25 mouse cellular contexts compared by ENCODE assay signal in genomic region chr9:21138386-21138785, GRCm38 (mm10).
"Had no signal": no experiment of that assay in that cellular context is flagged by ENCODE, and none has a peak within 500 bp of the region (broad histone marks: within the 10 kb centered on the region; RNA-seq: fewer than 3 reads in every experiment).

No protein-coding gene starts in this region.

- H3K9me3 ChIP-seq: heart, embryonic 13.5 days; heart, embryonic 15.5 days; hindbrain, embryonic 13.5 days; hindbrain, embryonic 15.5 days; kidney, embryonic 15.5 days; limb, embryonic 13.5 days; limb, embryonic 15.5 days had no signal

- H3K27me3 ChIP-seq: heart, embryonic 13.5 days; heart, embryonic 15.5 days; hindbrain, embryonic 13.5 days; hindbrain, embryonic 15.5 days; kidney, embryonic 15.5 days; limb, embryonic 13.5 days; limb, embryonic 15.5 days had no signal

- H3K4me2 ChIP-seq: heart, embryonic 11.5 days; heart, embryonic 13.5 days; heart, embryonic 15.5 days; hindbrain, embryonic 13.5 days; hindbrain, embryonic 15.5 days; kidney, embryonic 15.5 days; limb, embryonic 13.5 days; limb, embryonic 15.5 days had no signal

- H3K4me1 ChIP-seq: hindbrain, embryonic 13.5 days; hindbrain, embryonic 15.5 days; limb, embryonic 13.5 days; limb, embryonic 15.5 days had no signal

- H3K27ac ChIP-seq: heart, adult 2 months; heart, embryonic 13.5 days; heart, embryonic 15.5 days; hindbrain, embryonic 13.5 days; hindbrain, embryonic 15.5 days; hindbrain, postnatal 0 days; kidney, embryonic 15.5 days; kidney, postnatal 0 days; limb, embryonic 13.5 days; limb, embryonic 15.5 days; liver, embryonic 14.5 days had no signal

- DNase-seq: gastrocnemius, postnatal 14 days; gastrocnemius, postnatal 36 days; heart, adult 2 months; heart, postnatal 14 days; heart, postnatal 36 days; kidney, adult 11 months; kidney, adult 2 months; kidney, adult 9 months; kidney, postnatal 14 days; kidney, postnatal 36 days; layer of hippocampus, adult 9-11 months; layer of hippocampus, postnatal 36 days; left cerebral cortex, postnatal 4 days had no signal

- H3K9ac ChIP-seq: heart, embryonic 13.5 days; heart, embryonic 15.5 days; hindbrain, embryonic 13.5 days; hindbrain, embryonic 15.5 days; kidney, embryonic 15.5 days; limb, embryonic 13.5 days; limb, embryonic 15.5 days; liver, embryonic 14.5 days had no signal

- ATAC-seq: hindbrain, postnatal 0 days; intestine, embryonic 16.5 days had no signal

- H3K4me3 ChIP-seq: heart, adult 2 months; heart, embryonic 13.5 days; heart, embryonic 15.5 days; hindbrain, embryonic 13.5 days; hindbrain, embryonic 15.5 days; kidney, embryonic 15.5 days; limb, embryonic 13.5 days; limb, embryonic 15.5 days had no signal
